Mouse (Mus musculus): Measurements from ENCODE around the gene Btbd1. TPM values are rescaled to one million over a fixed set of nuclear protein-coding genes. Genes with fewer than 3 reads are reported as not detected.

Gene Btbd1
- 87.9 and 134 TPM in 2 replicates for polyA plus RNA-seq (2014; fragmentation: Nextera tagmentation; extraction: Ambion mirVana)

DNA sequence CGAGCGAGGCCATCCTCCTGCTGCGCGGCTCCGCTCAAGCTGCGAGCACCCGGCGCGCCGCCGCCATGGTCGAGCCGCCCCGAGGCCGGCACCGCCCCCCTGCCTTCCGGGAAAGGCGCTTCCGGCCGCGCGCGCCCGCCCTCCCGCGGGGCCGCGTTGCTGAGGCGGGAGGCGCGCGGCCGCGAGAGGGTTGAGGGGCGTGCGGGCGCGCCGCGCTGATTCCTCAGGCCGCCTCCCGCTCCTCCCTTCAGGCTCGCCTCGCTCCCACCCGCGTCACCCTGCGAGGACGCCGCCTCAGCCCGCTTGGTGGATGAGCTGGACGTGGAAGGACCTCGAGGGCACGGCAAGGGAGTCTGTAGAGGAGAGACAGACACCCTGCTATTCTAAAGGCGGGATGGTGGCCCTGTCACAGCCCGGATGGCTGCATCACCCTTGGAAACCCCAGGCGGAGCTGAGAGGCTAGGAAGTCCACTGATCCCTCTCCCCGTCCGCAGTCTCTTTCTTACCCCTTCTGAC lies at the start of gene Btbd1:
Btbd1 (minus strand) TSS at position 53 of the 516 bp plus-strand sequence.
- peak within 1 kb of the TSS; percentile 97 for H3K27ac ChIP-seq (replicated peaks; ENCODE audit: low read depth, low read length)
- no peaks in the 10 kb centered on the region for H3K27me3 ChIP-seq (ENCODE audit: control insufficient read depth, insufficient read depth, low read length)
- DNase-seq (peak; percentile 97), ATAC-seq (ENCODE audit: low FRiP score, low TSS enrichment) (peak; percentile 93)
- peak within 1 kb of the TSS; percentile 84 for H3K9ac ChIP-seq (replicated peaks; ENCODE audit: low read length)
- H3K36me3 ChIP-seq (ENCODE audit: control insufficient read depth, insufficient read depth, low read length), result no peaks in the 10 kb centered on the region
- H3K9me3 ChIP-seq (ENCODE audit: control insufficient read depth, low read length), result no peaks in the 10 kb centered on the region
- peaks cover 34% of the 10 kb centered on the region for H3K4me1 ChIP-seq (ENCODE audit: control insufficient read depth, insufficient read depth, low read length)
- peak within 1 kb of the TSS; percentile 73 for H3K4me2 ChIP-seq (ENCODE audit: low read length)
- WGBS, result under 1% methylated on average over 56 of the region's 58 CpGs
- H3K4me3 ChIP-seq (replicated peaks; ENCODE audit: low read depth, low read length), result peak within 1 kb of the TSS; percentile 78

DNA sequence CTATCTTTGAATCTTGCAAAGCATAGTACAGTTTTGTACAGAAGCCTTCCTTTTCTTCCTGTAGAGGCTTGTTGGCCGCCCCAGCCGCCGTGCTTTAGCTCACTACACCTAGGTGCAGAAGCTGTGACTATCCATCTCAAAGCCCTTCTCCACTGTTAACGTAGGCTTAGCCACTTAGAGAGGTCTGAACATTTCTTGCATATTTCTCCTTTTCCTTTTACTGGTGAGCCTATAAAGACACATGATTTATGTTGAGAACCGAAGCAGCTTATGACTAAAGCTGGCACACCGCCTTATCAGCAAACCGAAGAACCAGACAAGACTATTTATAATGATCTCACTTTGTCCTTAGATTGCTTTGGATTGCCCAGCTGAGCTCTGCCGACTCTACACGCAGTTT lies 46.1 kb upstream of the Btbd1 start:
- WGBS, result 89% methylated on average over 9 of the region's 9 CpGs
- no peak overlapping the region for H3K27ac ChIP-seq (replicated peaks; ENCODE audit: low read depth, low read length)
- no peaks in the 10 kb centered on the region for H3K9me3 ChIP-seq (ENCODE audit: control insufficient read depth, low read length)
- ATAC-seq (ENCODE audit: low FRiP score, low TSS enrichment), result no peak
- H3K4me2 ChIP-seq (ENCODE audit: low read length), result no peak overlapping the region
- no peaks in the 10 kb centered on the region for H3K27me3 ChIP-seq (ENCODE audit: control insufficient read depth, insufficient read depth, low read length)
- DNase-seq, result no peak
- no peak overlapping the region for H3K9ac ChIP-seq (replicated peaks; ENCODE audit: low read length)
- no peak overlapping the region for H3K4me3 ChIP-seq (replicated peaks; ENCODE audit: low read depth, low read length)
- peaks cover 5% of the 10 kb centered on the region; the same call in 1 of the 2 replicates for H3K36me3 ChIP-seq (ENCODE audit: control insufficient read depth, insufficient read depth, low read length)
- H3K4me1 ChIP-seq (ENCODE audit: control insufficient read depth, insufficient read depth, low read length), result no peaks in the 10 kb centered on the region

DNA sequence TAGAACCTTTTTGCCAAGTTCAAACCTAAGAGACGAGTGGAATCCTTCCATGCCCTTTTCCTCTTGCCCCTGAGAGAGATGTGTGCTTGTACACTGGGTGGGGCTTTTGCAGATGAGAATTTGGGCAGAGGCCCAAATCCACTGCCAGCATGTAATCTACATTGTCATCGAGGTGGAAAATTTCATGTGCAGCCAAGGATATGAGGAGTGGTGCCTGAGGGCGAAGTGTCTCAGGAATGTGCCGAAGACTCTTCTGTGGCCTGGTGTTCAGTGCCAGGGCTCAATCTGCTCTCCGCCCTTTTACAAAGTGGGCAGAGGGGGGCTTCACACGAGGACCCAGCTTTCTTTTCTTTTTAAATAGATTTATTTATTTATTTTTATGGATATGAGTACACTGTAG lies 45.4 kb upstream of the Btbd1 start:
- WGBS, result 81% methylated on average over 6 of the region's 6 CpGs
- Histone ChIP-seq H3K27me3 (ENCODE audit: control insufficient read depth, insufficient read depth, low read length) (no peaks in the 10 kb centered on the region), H3K9ac (replicated peaks; ENCODE audit: low read length) (no peak overlapping the region), H3K36me3 (ENCODE audit: control insufficient read depth, insufficient read depth, low read length) (peaks cover 5% of the 10 kb centered on the region; the same call in 1 of the 2 replicates), H3K4me3 (replicated peaks; ENCODE audit: low read depth, low read length) (no peak overlapping the region), H3K4me2 (ENCODE audit: low read length) (no peak overlapping the region), H3K9me3 (ENCODE audit: control insufficient read depth, low read length) (no peaks in the 10 kb centered on the region), H3K27ac (replicated peaks; ENCODE audit: low read depth, low read length) (no peak overlapping the region), H3K4me1 (ENCODE audit: control insufficient read depth, insufficient read depth, low read length) (no peaks in the 10 kb centered on the region)
- DNase-seq (peak; percentile 29), ATAC-seq (ENCODE audit: low FRiP score, low TSS enrichment) (no peak)

DNA sequence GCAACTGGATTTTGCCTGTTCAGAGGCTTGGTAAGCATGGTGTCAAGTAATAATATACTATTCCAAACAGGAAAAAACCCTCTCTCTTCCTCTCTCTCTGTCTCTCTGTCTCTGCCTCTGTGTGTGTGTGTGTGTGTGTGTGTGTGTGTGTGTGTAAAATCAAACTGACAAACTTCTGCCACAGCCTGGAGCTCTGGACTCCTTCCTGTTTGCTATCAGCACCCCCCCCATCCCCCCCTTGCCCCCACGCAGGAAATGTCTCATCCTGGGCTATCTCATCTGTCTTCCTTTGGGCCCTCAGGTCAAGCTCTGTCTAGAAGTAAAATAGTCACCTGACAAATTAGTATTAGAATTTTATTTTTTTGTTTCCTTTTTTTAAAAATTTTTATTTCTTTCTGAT lies 44.6 kb upstream of the Btbd1 start:
- Histone ChIP-seq H3K4me2 (ENCODE audit: low read length) (no peak overlapping the region), H3K9me3 (ENCODE audit: control insufficient read depth, low read length) (no peaks in the 10 kb centered on the region), H3K4me1 (ENCODE audit: control insufficient read depth, insufficient read depth, low read length) (no peaks in the 10 kb centered on the region), H3K27me3 (ENCODE audit: control insufficient read depth, insufficient read depth, low read length) (no peaks in the 10 kb centered on the region), H3K36me3 (ENCODE audit: control insufficient read depth, insufficient read depth, low read length) (peaks cover 5% of the 10 kb centered on the region; the same call in 1 of the 2 replicates), H3K27ac (replicated peaks; ENCODE audit: low read depth, low read length) (no peak overlapping the region), H3K9ac (replicated peaks; ENCODE audit: low read length) (no peak overlapping the region), H3K4me3 (replicated peaks; ENCODE audit: low read depth, low read length) (no peak overlapping the region)
- ATAC-seq (ENCODE audit: low FRiP score, low TSS enrichment), result no peak
- DNase-seq, result no peak
- 86% methylated on average over 1 of the region's 1 CpGs for WGBS

DNA sequence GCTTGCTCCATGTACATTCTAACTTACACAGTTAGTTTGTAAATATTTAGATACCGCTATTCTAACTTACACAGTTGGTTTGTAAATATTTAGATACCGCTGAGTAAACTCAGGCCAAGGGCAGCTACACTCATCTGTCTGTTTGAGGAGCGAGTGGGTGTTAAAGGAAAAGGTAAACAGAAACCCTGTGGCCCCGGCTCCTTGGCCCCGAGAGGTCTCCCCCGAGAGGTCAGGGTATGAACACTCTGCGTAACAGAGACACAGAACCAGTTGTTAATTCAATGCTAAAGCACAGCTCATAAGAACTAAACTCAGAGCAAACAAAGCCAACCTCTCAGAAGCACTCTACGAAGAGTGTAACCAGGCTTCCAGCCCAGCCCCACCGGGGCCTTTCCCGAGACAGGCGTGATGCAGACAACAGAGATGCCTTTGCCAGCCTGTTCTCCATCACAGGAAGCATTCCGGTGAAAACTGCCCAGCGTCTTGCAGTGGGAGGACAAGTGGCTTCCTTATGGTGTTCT lies 43.3 kb upstream of the Btbd1 start:
- WGBS, result 88% methylated on average over 13 of the region's 13 CpGs
- no peaks in the 10 kb centered on the region for H3K27me3 ChIP-seq (ENCODE audit: control insufficient read depth, insufficient read depth, low read length)
- no peaks in the 10 kb centered on the region for H3K4me1 ChIP-seq (ENCODE audit: control insufficient read depth, insufficient read depth, low read length)
- no peaks in the 10 kb centered on the region for H3K36me3 ChIP-seq (ENCODE audit: control insufficient read depth, insufficient read depth, low read length)
- no peak overlapping the region for H3K4me3 ChIP-seq (replicated peaks; ENCODE audit: low read depth, low read length)
- H3K4me2 ChIP-seq (ENCODE audit: low read length), result no peak overlapping the region
- H3K9ac ChIP-seq (replicated peaks; ENCODE audit: low read length), result no peak overlapping the region
- no peak for DNase-seq
- no peak for ATAC-seq (ENCODE audit: low FRiP score, low TSS enrichment)
- H3K27ac ChIP-seq (replicated peaks; ENCODE audit: low read depth, low read length), result no peak overlapping the region
- no peaks in the 10 kb centered on the region for H3K9me3 ChIP-seq (ENCODE audit: control insufficient read depth, low read length)

DNA sequence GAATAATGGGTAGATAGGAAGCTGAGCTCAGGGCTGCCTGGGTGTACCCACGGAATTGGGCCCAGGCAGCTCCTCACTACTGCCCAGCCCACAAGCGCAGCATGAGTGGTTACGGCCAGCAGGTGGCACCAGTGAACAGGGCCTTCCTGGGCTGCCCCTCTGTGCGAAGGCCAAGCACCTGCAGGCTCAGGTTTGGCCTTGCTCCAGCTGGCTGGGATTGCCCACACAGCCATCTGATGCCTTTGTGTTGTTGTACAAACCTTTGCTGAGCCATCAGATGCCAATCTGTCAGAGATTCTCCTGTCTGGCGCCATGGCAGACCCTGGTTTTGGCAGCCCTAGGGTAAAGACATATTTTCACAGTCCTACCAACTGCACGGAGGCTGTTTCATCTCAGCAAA lies 38.9 kb upstream of the Btbd1 start:
- Histone ChIP-seq H3K27me3 (ENCODE audit: control insufficient read depth, insufficient read depth, low read length) (no peaks in the 10 kb centered on the region), H3K9me3 (ENCODE audit: control insufficient read depth, low read length) (no peaks in the 10 kb centered on the region), H3K27ac (replicated peaks; ENCODE audit: low read depth, low read length) (0 out of 2 replicates have a peak overlapping the region, but pooled peaks have one; percentile 6), H3K4me1 (ENCODE audit: control insufficient read depth, insufficient read depth, low read length) (no peaks in the 10 kb centered on the region), H3K4me3 (replicated peaks; ENCODE audit: low read depth, low read length) (no peak overlapping the region), H3K9ac (replicated peaks; ENCODE audit: low read length) (no peak overlapping the region), H3K4me2 (ENCODE audit: low read length) (no peak overlapping the region), H3K36me3 (ENCODE audit: control insufficient read depth, insufficient read depth, low read length) (no peaks in the 10 kb centered on the region)
- 23% methylated on average over 6 of the region's 6 CpGs for WGBS
- DNase-seq, result peak; percentile 86
- peak; percentile 80 for ATAC-seq (ENCODE audit: low FRiP score, low TSS enrichment)

DNA sequence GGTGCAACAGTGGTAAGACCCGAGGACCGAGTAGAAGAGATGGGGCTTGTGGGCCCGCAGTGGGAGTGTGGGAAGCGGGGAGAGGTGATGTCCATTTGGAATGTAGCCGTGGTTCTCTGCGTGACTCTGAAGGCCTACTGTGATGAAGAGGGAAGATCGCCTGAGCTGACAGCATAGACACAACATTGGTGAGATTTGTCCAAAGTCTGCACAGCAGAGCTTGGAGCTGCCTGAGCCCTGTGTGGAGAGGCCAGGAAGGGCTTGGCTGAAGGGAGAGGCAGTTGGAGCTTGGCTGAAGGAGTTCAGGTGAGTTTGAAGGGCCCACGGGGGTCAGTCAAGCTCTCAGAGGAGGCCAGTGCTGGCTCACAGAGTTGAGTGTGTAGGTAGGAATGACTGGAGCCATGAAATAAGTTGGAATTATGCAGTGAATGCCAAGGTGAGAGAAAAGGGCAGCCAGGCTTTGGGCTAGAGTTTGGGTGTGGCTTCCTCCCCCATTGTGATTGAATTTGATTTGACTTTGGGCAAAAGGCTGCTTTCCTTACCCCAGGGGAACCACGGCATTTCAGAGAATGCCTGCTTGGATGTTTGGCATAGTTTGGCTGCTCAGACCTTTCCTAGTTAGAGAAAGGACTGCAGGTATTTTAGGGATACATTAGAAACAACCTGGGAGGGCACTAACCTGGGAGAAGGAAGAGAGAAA lies 38.1 kb upstream of the Btbd1 start:
- no peak overlapping the region for H3K4me2 ChIP-seq (ENCODE audit: low read length)
- H3K9me3 ChIP-seq (ENCODE audit: control insufficient read depth, low read length), result no peaks in the 10 kb centered on the region
- H3K27me3 ChIP-seq (ENCODE audit: control insufficient read depth, insufficient read depth, low read length), result no peaks in the 10 kb centered on the region
- H3K9ac ChIP-seq (replicated peaks; ENCODE audit: low read length), result no peak overlapping the region
- no peak for DNase-seq
- no peak overlapping the region for H3K27ac ChIP-seq (replicated peaks; ENCODE audit: low read depth, low read length)
- H3K4me3 ChIP-seq (replicated peaks; ENCODE audit: low read depth, low read length), result no peak overlapping the region
- no peaks in the 10 kb centered on the region for H3K4me1 ChIP-seq (ENCODE audit: control insufficient read depth, insufficient read depth, low read length)
- WGBS, result 93% methylated on average over 9 of the region's 9 CpGs
- no peaks in the 10 kb centered on the region for H3K36me3 ChIP-seq (ENCODE audit: control insufficient read depth, insufficient read depth, low read length)
- no peak for ATAC-seq (ENCODE audit: low FRiP score, low TSS enrichment)

DNA sequence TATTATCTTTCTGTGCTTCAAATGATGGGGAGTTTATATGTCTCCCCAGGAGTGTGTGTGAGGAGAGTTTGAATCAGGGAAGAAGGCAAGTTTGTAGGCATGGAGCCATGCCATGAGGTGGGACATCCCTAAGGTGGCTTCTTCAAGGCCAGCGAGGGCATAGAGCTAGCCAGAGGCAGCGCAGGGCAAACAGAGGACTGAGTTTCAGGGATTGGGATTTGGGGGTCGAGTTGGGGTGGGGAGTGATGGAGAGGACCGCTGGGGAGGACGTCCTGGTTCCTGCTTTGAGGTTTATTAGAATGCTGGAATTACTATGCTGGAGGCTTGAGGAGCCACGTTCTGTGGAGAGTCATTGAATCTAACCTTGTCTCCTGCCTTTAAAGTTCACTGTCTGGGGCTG lies 36.7 kb upstream of the Btbd1 start:
- Histone ChIP-seq H3K4me3 (replicated peaks; ENCODE audit: low read depth, low read length) (no peak overlapping the region), H3K36me3 (ENCODE audit: control insufficient read depth, insufficient read depth, low read length) (no peaks in the 10 kb centered on the region), H3K4me2 (ENCODE audit: low read length) (no peak overlapping the region), H3K27ac (replicated peaks; ENCODE audit: low read depth, low read length) (no peak overlapping the region), H3K9me3 (ENCODE audit: control insufficient read depth, low read length) (no peaks in the 10 kb centered on the region), H3K27me3 (ENCODE audit: control insufficient read depth, insufficient read depth, low read length) (no peaks in the 10 kb centered on the region), H3K9ac (replicated peaks; ENCODE audit: low read length) (no peak overlapping the region), H3K4me1 (ENCODE audit: control insufficient read depth, insufficient read depth, low read length) (no peaks in the 10 kb centered on the region)
- 95% methylated on average over 6 of the region's 6 CpGs for WGBS
- ATAC-seq (ENCODE audit: low FRiP score, low TSS enrichment), result no peak
- DNase-seq, result no peak

DNA sequence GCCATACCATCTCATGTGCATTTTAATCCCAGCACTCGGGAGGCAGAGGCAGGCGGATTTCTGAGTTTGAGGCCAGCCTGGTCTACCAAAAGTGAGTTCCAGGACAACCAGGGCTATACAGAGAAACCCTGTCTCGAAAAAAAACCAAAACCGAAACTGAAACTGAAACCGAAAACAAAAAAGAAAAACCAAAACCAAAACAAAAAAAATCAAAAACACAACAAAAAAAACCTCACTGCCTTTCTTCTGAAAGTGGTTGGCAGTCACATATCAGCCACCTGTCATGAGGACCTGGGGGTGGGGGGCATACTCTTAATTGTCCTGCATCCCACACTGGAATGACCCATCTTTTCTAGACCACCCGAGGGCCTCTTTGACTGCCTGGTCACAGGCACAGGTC lies 35.3 kb upstream of the Btbd1 start:
- H3K4me3 ChIP-seq (replicated peaks; ENCODE audit: low read depth, low read length), result no peak overlapping the region
- no peak overlapping the region for H3K9ac ChIP-seq (replicated peaks; ENCODE audit: low read length)
- no peak overlapping the region for H3K27ac ChIP-seq (replicated peaks; ENCODE audit: low read depth, low read length)
- no peak overlapping the region for H3K4me2 ChIP-seq (ENCODE audit: low read length)
- no peaks in the 10 kb centered on the region for H3K36me3 ChIP-seq (ENCODE audit: control insufficient read depth, insufficient read depth, low read length)
- H3K27me3 ChIP-seq (ENCODE audit: control insufficient read depth, insufficient read depth, low read length), result 0 out of 2 replicates have a peak, but pooled peaks cover 7% of the 10 kb centered on the region
- no peaks in the 10 kb centered on the region for H3K9me3 ChIP-seq (ENCODE audit: control insufficient read depth, low read length)
- no peak for ATAC-seq (ENCODE audit: low FRiP score, low TSS enrichment)
- DNase-seq, result no peak
- 91% methylated on average over 6 of the region's 6 CpGs for WGBS
- peaks cover 7% of the 10 kb centered on the region; the same call in 1 of the 2 replicates for H3K4me1 ChIP-seq (ENCODE audit: control insufficient read depth, insufficient read depth, low read length)

Measured in midbrain, embryonic 14.5 days (tissue).